Mouse (Mus musculus) gastrocnemius, adult 2 months (tissue): Measurements from ENCODE around the gene Rbm17. TPM values are rescaled to one million over a fixed set of nuclear protein-coding genes. Genes with fewer than 3 reads are reported as not detected.
"Not testable (repeated sequence)": the region's sequence is repeated elsewhere in the genome, so short reads cannot be mapped to it uniquely, and the experiment has no call there.

ENCODE experiments used
- DNase-seq: peaks from one replicate; pipeline ENCODE4 v3.0.0; 2022
- H3K27ac ChIP-seq: fragments of 200-600 bp; 2 replicates; pipeline ENCODE4 v1.8.1; 2022; ENCODE audit warnings: mild to moderate bottlenecking
- H3K4me3 ChIP-seq: fragments of 200-600 bp; 2 replicates; pipeline ENCODE4 v1.8.1; 2022; ENCODE audit warnings: mild to moderate bottlenecking, moderate library complexity
- CTCF ChIP-seq: fragments of 200-600 bp; IDR thresholded peaks from 2 replicates; pipeline ENCODE4 v1.8.1; 2022; ENCODE audit warnings: antibody characterized with exemption, mild to moderate bottlenecking, moderate library complexity
- intact Hi-C: fragments of 180-260 bp; cut with DNase I; formaldehyde crosslinking; loops from one replicate; pipeline ENCODE4 v1.15.1; 2025
- total RNA-seq, 2 experiments: library from RNA; stranded (reverse); gene quantifications; 2 replicates each; pipeline ENCODE4 v1.2.3; 2021

Rbm17 gene
- total RNA-seq, 2 experiments from 2014 or later: 54.2 to 56.2 TPM

GRCm38 (mm10) chr2:11623726-11624125 is 19.8 kb upstream of the Rbm17 start:
- no peak for DNase-seq
- Histone ChIP-seq H3K4me3 (no peak overlapping the region), H3K27ac (no peak overlapping the region)
- TF ChIP-seq CTCF: no peak
- intact Hi-C loops: no loop called here

- H3K27ac ChIP-seq: no peak overlapping the region
- no peak for TF ChIP-seq CTCF
- intact Hi-C loops: no loop called here
- H3K4me3 ChIP-seq: no peak overlapping the region
- no peak for DNase-seq
Measured at GRCm38 (mm10) chr2:11623173-11623572, 19.2 kb upstream of the Rbm17 start.

- Histone ChIP-seq H3K4me3 (no peak overlapping the region), H3K27ac (no peak overlapping the region)
- TF ChIP-seq CTCF: no peak
- intact Hi-C loops: no loop called here
- no peak for DNase-seq
Measured at GRCm38 (mm10) chr2:11619598-11619997, 15.6 kb upstream of the Rbm17 start.

DNA sequence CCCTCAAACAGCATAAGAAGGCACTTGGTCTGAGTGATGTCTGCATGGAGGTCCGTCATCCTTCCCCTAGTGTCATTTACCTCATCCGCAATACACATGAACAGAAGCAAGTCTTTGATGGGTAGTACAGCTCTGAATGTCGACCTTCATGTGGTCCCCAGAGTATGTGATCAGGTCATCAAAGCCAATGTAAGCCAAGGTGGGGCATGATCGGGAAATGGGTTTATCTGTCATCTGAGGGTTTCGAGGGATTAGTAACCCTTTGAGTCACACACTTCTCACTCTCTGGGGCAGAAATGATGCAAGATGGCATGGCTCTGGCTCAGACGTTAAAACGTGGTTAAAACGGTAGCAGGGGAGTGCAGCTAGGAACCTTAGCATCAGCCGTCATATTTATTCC is 12.9 kb upstream of the Rbm17 start:
- Histone ChIP-seq H3K27ac (no peak overlapping the region), H3K4me3 (no peak overlapping the region)
- DNase-seq: no peak
- intact Hi-C loops: no loop called here
- no peak for TF ChIP-seq CTCF

DNA sequence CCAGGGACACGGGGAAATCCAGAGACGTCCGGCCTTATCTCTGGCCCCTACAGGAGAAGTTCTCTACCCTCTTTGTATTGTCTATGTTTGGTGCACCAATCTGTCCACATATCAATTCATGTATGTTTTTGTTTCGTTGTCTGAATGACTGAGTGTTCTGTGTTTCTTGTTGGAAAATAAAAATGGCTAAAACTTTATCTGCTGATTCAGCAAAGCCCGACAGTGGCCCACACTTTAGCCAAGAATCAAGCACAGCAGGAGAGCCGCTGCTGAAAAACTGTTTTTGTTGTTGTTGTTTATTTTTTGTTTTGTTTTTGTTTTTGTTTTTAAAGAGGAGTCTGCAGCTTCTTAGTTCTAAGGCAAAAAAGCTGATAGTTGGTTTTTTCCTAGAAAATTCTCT is 9.0 kb upstream of the Rbm17 start:
- intact Hi-C loops, H3K27ac ChIP-seq, H3K4me3 ChIP-seq, DNase-seq: not testable (repeated sequence)

DNA sequence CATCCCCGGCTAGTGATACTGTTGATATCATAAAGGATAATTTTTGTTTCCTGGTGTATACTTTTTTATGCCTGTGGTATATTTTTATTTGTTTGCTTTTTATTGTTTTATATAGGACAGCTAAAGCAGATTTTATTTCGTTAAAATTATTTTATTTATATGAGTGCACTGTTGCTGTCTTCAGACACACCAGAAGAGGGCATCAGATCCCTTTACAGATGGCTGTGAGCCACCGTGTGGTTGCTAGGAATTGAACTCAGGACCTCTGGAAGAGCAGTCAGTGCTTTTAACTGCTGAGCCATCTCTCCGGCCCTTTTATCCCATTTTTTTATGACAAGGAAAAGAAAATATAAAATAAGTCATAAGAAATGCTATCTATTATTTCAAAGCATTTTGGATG is 2.8 kb upstream of the Rbm17 start:
- intact Hi-C loops: loop anchor here (10.0 kb wide), 2 partner anchors 98 to 168 kb away; partner anchors contain the start of genes Ankrd16, Fbh1 and Il15ra
- not testable (repeated sequence) for H3K27ac ChIP-seq, H3K4me3 ChIP-seq, DNase-seq

DNA sequence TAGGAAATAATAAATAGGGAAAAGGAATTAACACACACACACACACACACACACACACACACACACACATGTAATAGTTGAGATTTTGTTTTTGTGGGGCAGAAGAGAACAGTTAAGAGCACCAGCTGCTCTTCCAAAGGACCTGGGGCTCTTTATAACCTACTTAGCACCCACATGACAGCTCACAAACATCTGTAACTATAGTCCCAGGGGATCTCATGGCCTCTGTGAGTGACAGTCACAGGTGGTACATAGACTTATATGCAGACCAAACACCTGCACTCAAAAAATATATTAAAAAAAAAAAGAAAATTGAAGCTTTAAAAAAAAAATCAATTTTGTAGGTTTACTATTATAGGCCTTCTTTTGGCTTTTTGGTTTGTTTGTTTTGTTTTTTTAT is 958 bp upstream of the Rbm17 start:
- intact Hi-C loops: loop anchor here (10.0 kb wide), 2 partner anchors 100 to 170 kb away; partner anchors contain the start of genes Ankrd16, Fbh1 and Il15ra
- H3K27ac ChIP-seq: no peak overlapping the region
- no peak overlapping the region for H3K4me3 ChIP-seq
- DNase-seq: no peak
- no peak for TF ChIP-seq CTCF

DNA sequence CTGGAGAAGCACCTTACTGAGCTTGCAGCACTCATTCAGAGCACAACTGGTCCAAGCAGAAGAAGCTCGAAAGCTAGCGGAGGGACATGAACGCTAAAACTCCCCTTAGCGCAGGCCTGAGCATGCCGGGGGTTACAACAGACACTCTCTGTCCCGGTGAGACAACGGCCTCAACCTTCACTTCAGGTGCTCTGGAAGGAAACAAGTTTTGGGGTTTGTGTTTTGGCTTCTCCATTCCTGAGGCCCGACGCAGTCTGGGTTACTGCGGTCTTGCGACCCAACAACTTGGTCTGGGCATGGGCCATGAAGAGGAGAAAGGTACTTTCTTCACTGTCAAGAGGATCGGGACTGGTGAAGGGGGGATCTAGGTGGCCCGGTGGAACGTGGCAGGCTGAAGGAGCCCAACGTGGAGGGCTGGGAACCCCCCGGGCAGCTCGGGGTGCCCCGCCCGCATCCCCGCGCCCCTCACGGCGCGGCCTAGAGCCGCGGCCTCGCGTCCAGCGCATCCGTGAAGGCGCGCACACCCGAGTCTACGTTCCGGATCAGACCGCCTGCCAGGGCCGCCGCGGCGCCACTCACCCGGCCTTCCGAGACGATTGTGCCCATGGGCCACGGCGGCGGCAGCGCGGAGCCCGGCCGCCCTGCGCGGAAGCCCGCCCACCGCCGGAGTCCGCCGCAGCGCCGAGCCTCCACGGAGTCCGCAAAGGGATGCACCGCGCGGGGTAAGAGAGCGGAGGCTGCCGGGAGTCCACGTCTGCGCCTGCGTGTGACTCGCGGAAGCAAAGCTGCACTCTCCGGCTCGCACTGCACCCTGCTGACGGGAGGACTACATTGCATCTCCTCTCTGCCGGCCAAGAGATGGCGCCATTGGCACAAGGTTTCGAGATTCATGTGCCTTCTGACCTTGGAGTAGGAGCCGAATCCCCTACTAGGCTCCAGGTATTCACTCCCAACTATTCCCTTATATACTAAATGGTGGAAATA is 1.2 kb downstream of the Rbm17 start:
- peak; percentile 99; the same call in 1 of the 2 replicates for TF ChIP-seq CTCF
- H3K4me3 ChIP-seq: peak overlapping the region; percentile 99
- peak overlapping the region; percentile 91 for H3K27ac ChIP-seq
- DNase-seq: peak; percentile 96
- intact Hi-C loops: loop anchor here (10.0 kb wide), 2 partner anchors 102 to 172 kb away; partner anchors contain the start of genes Ankrd16, Fbh1 and Il15ra

DNA sequence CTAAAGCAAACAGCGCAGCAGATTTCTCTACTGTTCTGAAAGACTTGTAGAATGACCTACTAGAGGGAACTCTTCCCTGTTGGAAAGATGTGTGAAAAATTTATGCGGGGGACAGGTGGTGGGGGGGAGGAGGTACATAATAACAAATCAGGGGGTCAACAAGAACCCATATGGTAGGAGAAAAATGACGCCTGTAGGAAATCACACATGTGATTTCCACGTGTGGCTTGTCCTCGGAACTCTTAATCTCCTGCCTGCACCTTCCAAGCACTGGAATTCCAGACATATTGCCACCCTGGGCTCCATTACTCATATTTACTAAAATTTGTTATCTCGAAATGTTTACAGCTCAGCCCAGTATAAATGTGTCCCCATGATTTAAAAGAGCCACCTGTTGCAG is 2.2 kb downstream of the Rbm17 start:
- no peak for DNase-seq
- intact Hi-C loops: loop anchor here (10.0 kb wide), 2 partner anchors 103 to 173 kb away; partner anchors contain the start of genes Ankrd16, Fbh1 and Il15ra
- Histone ChIP-seq H3K4me3 (peak overlapping the region; percentile 99), H3K27ac (no peak overlapping the region)
- no peak for TF ChIP-seq CTCF

DNA sequence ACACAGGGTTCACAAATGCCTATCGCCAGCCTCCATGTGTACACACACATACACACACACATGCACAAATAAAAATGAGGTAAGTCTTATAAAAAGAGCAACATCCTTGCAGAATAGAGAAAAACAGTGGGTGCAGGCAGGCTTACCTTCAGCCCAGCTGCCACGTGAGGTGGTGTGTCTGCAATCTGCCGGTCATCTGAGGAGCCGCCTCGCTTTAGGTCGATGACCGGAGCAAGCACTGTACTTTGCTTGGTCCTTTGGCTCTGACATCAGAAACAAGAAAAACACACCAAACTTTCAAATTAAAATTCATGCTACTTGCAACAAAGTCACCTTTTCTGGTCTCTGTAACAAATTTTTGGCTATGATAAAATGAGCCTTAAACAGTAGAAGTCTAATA is 6.0 kb downstream of the Rbm17 start:
- no peak for TF ChIP-seq CTCF
- no peak overlapping the region for H3K27ac ChIP-seq
- no peak overlapping the region for H3K4me3 ChIP-seq
- DNase-seq: no peak
- intact Hi-C loops: no loop called here

GRCm38 (mm10) chr2:11596690-11597089 is 7.3 kb downstream of the Rbm17 start:
- no peak overlapping the region for H3K4me3 ChIP-seq
- intact Hi-C loops: no loop called here
- TF ChIP-seq CTCF: no peak
- DNase-seq: no peak
- H3K27ac ChIP-seq: no peak overlapping the region

DNA sequence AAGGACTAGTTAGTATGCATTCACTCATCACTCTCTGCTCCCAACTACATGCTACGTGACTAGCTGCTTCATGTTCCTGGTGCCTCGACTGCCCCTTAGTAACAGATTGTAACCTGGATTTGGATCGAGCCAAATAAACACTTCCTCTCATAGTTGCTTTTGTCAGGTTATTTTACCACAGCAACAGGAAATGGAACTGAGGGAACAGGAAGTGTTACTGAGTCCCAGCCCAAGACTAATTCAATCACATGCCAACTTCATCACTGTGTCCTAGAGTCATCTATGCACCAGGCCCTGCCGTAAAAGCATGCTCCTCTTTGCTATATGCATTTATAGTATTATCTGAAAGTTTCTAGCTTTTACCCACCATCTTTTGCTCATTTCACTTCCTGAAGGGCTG is 16.0 kb downstream of the Rbm17 start:
- TF ChIP-seq CTCF: no peak
- Histone ChIP-seq H3K27ac (no peak overlapping the region), H3K4me3 (no peak overlapping the region)
- intact Hi-C loops: no loop called here
- no peak for DNase-seq

DNA sequence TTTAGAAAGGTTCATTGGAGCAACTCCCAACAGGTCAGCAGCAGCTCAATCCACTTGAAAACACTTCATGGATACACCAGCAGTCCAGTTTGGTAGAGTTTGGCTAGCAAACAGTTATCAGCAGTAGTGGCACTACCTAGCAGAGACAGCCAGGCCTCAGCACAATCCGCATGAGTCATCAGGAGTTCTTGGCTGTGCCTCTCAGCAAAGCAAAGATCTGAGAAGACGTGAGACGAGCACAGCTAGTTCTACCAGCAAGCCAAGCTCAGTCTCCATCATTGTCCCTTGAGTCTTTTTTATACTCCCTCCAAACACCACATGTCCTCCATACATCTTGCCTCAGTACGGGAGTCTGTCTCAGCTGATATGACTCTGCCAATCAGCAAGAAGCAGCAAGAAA is 24.6 kb downstream of the Rbm17 start:
- DNase-seq: no peak
- TF ChIP-seq CTCF: no peak
- H3K27ac ChIP-seq: no peak overlapping the region
- intact Hi-C loops: no loop called here
- no peak overlapping the region for H3K4me3 ChIP-seq
